Mouse (Mus musculus): ENCODE results near the gene Pkd1l3. TPM values are rescaled to one million over a fixed set of nuclear protein-coding genes. Genes with fewer than 3 reads are reported as not detected.

Pkd1l3 gene
- polyA plus RNA-seq (2015; fragmentation: Nextera tagmentation; extraction: Ambion mirVana): 0.07 and 0.13 TPM in 2 replicates

GRCm38 (mm10) chr8:109614243-109615210 is at the start of gene Pkd1l3:
TSS of gene Pkd1l3 (plus strand) at chr8:109614517.

GRCm38 (mm10) chr8:109565498-109566333 is 48.6 kb upstream of the Pkd1l3 start, which contains the start of the genes Dhx38 and Txnl4b:
TSS of gene Dhx38 (minus strand) at chr8:109565861.
TSS of gene Txnl4b (plus strand) at chr8:109565892.

GRCm38 (mm10) chr8:109578900-109579301 is 35.4 kb upstream of the Pkd1l3 start, which contains the start of gene Hp:
TSS of gene Hp (minus strand) at chr8:109579172.

GRCm38 (mm10) chr8:109608271-109609152 is 5.8 kb upstream of the Pkd1l3 start, which contains the start of gene Dhodh:
TSS of gene Dhodh (minus strand) at chr8:109608673.

GRCm38 (mm10) chr8:109693146-109693900 is 79.0 kb downstream of the Pkd1l3 start, which contains the start of gene Ist1:
TSS of gene Ist1 (minus strand) at chr8:109693260.

GRCm38 (mm10) chr8:109705320-109706075 is 91.2 kb downstream of the Pkd1l3 start, which contains the start of gene Zfp821:
TSS of gene Zfp821 (plus strand) at chr8:109705546.

Other genes starting within 250 kb of the Pkd1l3 start
- gene Pmfbp1, start 120.5 kb upstream of the Pkd1l3 start, polyA plus RNA-seq (2015; fragmentation: Nextera tagmentation; extraction: Ambion mirVana): 0.06 TPM in 1 of 2 replicates, not detected in the other
- 7.2 and 9.9 TPM in 2 replicates for gene Dhx38, start 48.7 kb upstream of the Pkd1l3 start, polyA plus RNA-seq (2015; fragmentation: Nextera tagmentation; extraction: Ambion mirVana)
- 28.6 and 31.2 TPM in 2 replicates for gene Txnl4b, start 48.6 kb upstream of the Pkd1l3 start, polyA plus RNA-seq (2015; fragmentation: Nextera tagmentation; extraction: Ambion mirVana)
- 90.6 and 126 TPM in 2 replicates for gene Hp, start 35.3 kb upstream of the Pkd1l3 start, polyA plus RNA-seq (2015; fragmentation: Nextera tagmentation; extraction: Ambion mirVana)
- gene Dhodh, start 5.8 kb upstream of the Pkd1l3 start, polyA plus RNA-seq (2015; fragmentation: Nextera tagmentation; extraction: Ambion mirVana): 24.7 and 30.4 TPM in 2 replicates
- 73.8 and 96.9 TPM in 2 replicates for gene Ist1, start 78.7 kb downstream of the Pkd1l3 start, polyA plus RNA-seq (2015; fragmentation: Nextera tagmentation; extraction: Ambion mirVana)
- gene Zfp821, start 91.0 kb downstream of the Pkd1l3 start, polyA plus RNA-seq (2015; fragmentation: Nextera tagmentation; extraction: Ambion mirVana): 13.9 and 16.6 TPM in 2 replicates
- 2.3 and 3.5 TPM in 2 replicates for gene Atxn1l, start 123.2 kb downstream of the Pkd1l3 start, polyA plus RNA-seq (2015; fragmentation: Nextera tagmentation; extraction: Ambion mirVana)
- gene Ap1g1, start 164.0 kb downstream of the Pkd1l3 start, polyA plus RNA-seq (2015; fragmentation: Nextera tagmentation; extraction: Ambion mirVana): 18.9 and 25.3 TPM in 2 replicates

Data from adrenal gland, postnatal 0 days (tissue).